Mouse (Mus musculus): ENCODE measurements around the gene Gm4307.
"Not testable (repeated sequence)": the region's sequence is repeated elsewhere in the genome, so short reads cannot be mapped to it uniquely, and the experiment has no call there.

Gene Gm4307

GRCm38 (mm10) chr10:100361038-100361437 lies at the start of gene Gm4307:
TSS of gene Gm4307 (plus strand) at chr10:100361338.
- DNase-seq = not testable (repeated sequence)

- DNase-seq = not testable (repeated sequence)
Observed at GRCm38 (mm10) chr10:100335376-100335775, 25.8 kb upstream of the Gm4307 start, which contains the start of gene Gm4301. TSS of gene Gm4301 (plus strand) at chr10:100335676.

GRCm38 (mm10) chr10:100340536-100340935 lies 20.6 kb upstream of the Gm4307 start, which contains the start of gene Gm4302:
TSS of gene Gm4302 (plus strand) at chr10:100340836.
- not testable (repeated sequence) for DNase-seq

GRCm38 (mm10) chr10:100345672-100346071 lies 15.5 kb upstream of the Gm4307 start, which contains the start of gene Gm4303:
TSS of gene Gm4303 (plus strand) at chr10:100345972.
- DNase-seq = not testable (repeated sequence)

GRCm38 (mm10) chr10:100350793-100351192 lies 10.3 kb upstream of the Gm4307 start, which contains the start of gene Gm4305:
TSS of gene Gm4305 (plus strand) at chr10:100351093.
- DNase-seq = not testable (repeated sequence)

GRCm38 (mm10) chr10:100356841-100357240 lies 4.3 kb upstream of the Gm4307 start:
- DNase-seq = not testable (repeated sequence)

GRCm38 (mm10) chr10:100382460-100382859 lies 21.3 kb downstream of the Gm4307 start, which contains the start of gene Gm4312:
TSS of gene Gm4312 (minus strand) at chr10:100382560.
- not testable (repeated sequence) for DNase-seq

- DNase-seq = not testable (repeated sequence)
Observed at GRCm38 (mm10) chr10:100402301-100402700, 41.2 kb downstream of the Gm4307 start.

Measured in cerebellum, adult 9-11 months (tissue).